Mouse (Mus musculus) midbrain, embryonic 11.5 days (tissue): Measurements from ENCODE around the gene Bahd1. TPM values are rescaled to one million over a fixed set of nuclear protein-coding genes. Genes with fewer than 3 reads are reported as not detected.
A peak's percentile ranks its signal among the peaks of the same experiment; 100 is the strongest.

ENCODE experiments used
- ATAC-seq: fragments of 200-750 bp; cut with Nextera tagmentation; 2 replicates; pipeline ENCODE4 v1.8.0; 2017; ENCODE audit warnings: moderate TSS enrichment, moderate library complexity; ENCODE audit not compliant: low FRiP score
- DNase-seq: peaks from one replicate; pipeline ENCODE4 v3.0.0; 2015; ENCODE audit warnings: low spot score; ENCODE audit errors: missing footprints
- H3K27ac ChIP-seq: fragments of 300-500 bp; sonication (generic); 2 replicates; pipeline ENCODE4 v1.5.1; 2014; ENCODE audit warnings: low read depth, low read length
- H3K27me3 ChIP-seq: fragments of 300-500 bp; sonication (generic); 2 replicates; pipeline ENCODE4 v1.6.1; 2014; ENCODE audit warnings: mild to moderate bottlenecking, low read length, moderate library complexity, mixed read lengths; ENCODE audit not compliant: control insufficient read depth, insufficient read depth
- H3K36me3 ChIP-seq: fragments of 300-500 bp; sonication (generic); 2 replicates; pipeline ENCODE4 v1.6.1; 2014; ENCODE audit warnings: mild to moderate bottlenecking, low read length, moderate library complexity, mixed read lengths; ENCODE audit not compliant: control insufficient read depth, insufficient read depth
- H3K4me1 ChIP-seq: fragments of 300-500 bp; sonication (generic); 2 replicates; pipeline ENCODE4 v1.6.1; 2014; ENCODE audit warnings: low read length; ENCODE audit not compliant: control insufficient read depth, insufficient read depth
- H3K4me2 ChIP-seq: fragments of 300-500 bp; sonication (generic); 2 replicates; pipeline ENCODE4 v1.6.1; 2014; ENCODE audit warnings: mild to moderate bottlenecking, moderate library complexity
- H3K4me3 ChIP-seq: fragments of 300-500 bp; sonication (generic); 2 replicates; pipeline ENCODE4 v1.5.1; 2014; ENCODE audit warnings: low read depth, low read length
- H3K9ac ChIP-seq: fragments of 300-500 bp; sonication (generic); 2 replicates; pipeline ENCODE4 v1.6.1; 2014; ENCODE audit warnings: low read length
- H3K9me3 ChIP-seq: fragments of 300-500 bp; sonication (generic); 2 replicates; pipeline ENCODE4 v1.6.1; 2016; ENCODE audit warnings: low read length; ENCODE audit not compliant: control insufficient read depth
- WGBS: fragments of 180-500 bp; shearing (Covaris S2); extraction: QIAGEN DNeasy Blood & Tissue Kit; methylation state at CpG from one replicate; pipeline ENCODE4 v1.1.7; 2014; 5-methylcytosine and 5-hydroxymethylcytosine counted together
- polyA plus RNA-seq: library from polyadenylated mRNA; unstranded; fragments of >200 nt; fragmentation: Nextera tagmentation; extraction: Ambion mirVana; gene quantifications from 2 replicates; pipeline ENCODE4 v1.2.1, GENCODE M21; 2014

The Bahd1 gene
- polyA plus RNA-seq, 1 experiment from 2014 or later, result 1.4 TPM

- Histone ChIP-seq H3K4me3 (no peak overlapping the region), H3K9ac (no peak overlapping the region), H3K27ac (no peak overlapping the region), H3K4me1 (no peaks in the 10 kb centered on the region), H3K9me3 (no peaks in the 10 kb centered on the region), H3K27me3 (no peaks in the 10 kb centered on the region), H3K36me3 (0 out of 2 replicates have a peak, but pooled peaks cover 3% of the 10 kb centered on the region), H3K4me2 (no peak overlapping the region)
- DNase-seq (no peak), ATAC-seq (no peak)
- 92% methylated on average over 8 of the region's 8 CpGs for WGBS
Measured at GRCm38 (mm10) chr2:118875316-118875715, 24.9 kb upstream of the Bahd1 start.

DNA sequence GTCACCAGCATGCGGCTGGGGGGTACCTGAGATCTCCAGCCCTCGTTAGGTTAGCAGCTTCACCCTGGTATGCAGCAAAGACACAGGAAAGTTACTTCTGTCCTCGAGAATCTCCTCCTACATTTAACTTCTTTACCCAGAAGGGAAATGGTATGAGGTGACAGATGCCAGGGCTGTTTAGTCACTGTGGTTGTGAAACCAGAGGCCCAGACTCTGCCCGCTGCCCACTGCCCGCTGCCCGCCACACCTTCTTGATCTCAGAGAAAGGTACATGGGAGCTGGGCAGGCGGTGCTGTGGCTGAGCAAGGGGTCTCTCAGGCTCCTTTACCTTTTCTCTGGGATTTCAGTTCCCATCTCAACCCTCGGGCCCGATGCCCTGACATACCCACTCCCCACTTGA, 23.7 kb upstream of the Bahd1 start:
- DNase-seq (no peak), ATAC-seq (no peak)
- Histone ChIP-seq H3K36me3 (peaks cover 4% of the 10 kb centered on the region; the same call in 1 of the 2 replicates), H3K4me3 (no peak overlapping the region), H3K27me3 (no peaks in the 10 kb centered on the region), H3K9me3 (no peaks in the 10 kb centered on the region), H3K27ac (no peak overlapping the region), H3K4me2 (no peak overlapping the region), H3K9ac (no peak overlapping the region), H3K4me1 (no peaks in the 10 kb centered on the region)
- WGBS, result 94% methylated on average over 9 of the region's 9 CpGs

DNA sequence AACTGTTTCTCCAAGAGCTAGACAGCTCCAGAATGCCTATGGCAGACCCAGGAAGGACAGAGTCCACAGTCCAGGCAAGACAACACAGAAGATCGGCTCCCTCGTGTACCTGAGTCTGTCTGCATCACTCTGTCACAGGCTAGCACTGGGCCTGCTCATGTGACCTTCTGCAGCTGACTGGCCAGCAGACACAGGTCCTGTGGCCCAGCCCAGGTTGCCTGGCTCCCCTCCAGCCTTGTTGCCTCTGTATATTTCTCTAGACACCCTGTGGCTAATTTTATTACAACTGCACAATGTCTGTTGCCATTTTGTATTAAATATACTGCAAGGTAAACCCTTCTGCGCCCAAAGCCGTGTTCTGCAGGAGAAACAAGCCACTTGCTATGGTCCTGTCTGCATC, 19.2 kb upstream of the Bahd1 start:
- Histone ChIP-seq H3K9me3 (no peaks in the 10 kb centered on the region), H3K4me3 (no peak overlapping the region), H3K27me3 (no peaks in the 10 kb centered on the region), H3K27ac (no peak overlapping the region), H3K9ac (no peak overlapping the region), H3K36me3 (peaks cover 2% of the 10 kb centered on the region; the same call in 1 of the 2 replicates), H3K4me1 (0 out of 2 replicates have a peak, but pooled peaks cover 5% of the 10 kb centered on the region), H3K4me2 (no peak overlapping the region)
- ATAC-seq (no peak), DNase-seq (no peak)
- WGBS, result 85% methylated on average over 4 of the region's 4 CpGs

DNA sequence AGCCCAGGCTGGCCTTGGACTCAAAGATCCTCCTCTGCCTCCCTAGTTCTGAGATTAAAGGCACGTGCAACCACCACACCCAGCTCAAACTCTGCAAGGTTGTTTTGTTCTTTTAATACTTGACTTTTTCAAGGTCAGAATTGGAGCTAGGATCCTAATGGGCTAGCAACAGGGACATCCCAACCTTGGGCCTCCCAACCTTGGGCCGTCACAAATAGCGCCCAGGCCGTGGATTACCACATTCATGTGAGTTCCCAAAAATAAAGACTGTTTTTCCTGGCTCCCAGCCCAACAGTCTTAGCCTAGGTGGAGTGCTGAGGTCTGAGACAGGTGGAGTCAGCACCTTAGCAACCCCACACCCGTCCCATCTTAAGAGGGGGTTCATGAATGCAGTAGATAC, 18.2 kb upstream of the Bahd1 start:
- peaks cover 2% of the 10 kb centered on the region; the same call in 1 of the 2 replicates for H3K36me3 ChIP-seq
- H3K4me2 ChIP-seq, result no peak overlapping the region
- ATAC-seq, result no peak
- no peaks in the 10 kb centered on the region for H3K9me3 ChIP-seq
- DNase-seq, result no peak
- no peak overlapping the region for H3K4me3 ChIP-seq
- whole genome bisulfite sequencing, result 85% methylated on average over 5 of the region's 5 CpGs
- H3K4me1 ChIP-seq, result 0 out of 2 replicates have a peak, but pooled peaks cover 5% of the 10 kb centered on the region
- H3K27me3 ChIP-seq, result no peaks in the 10 kb centered on the region
- H3K9ac ChIP-seq, result no peak overlapping the region
- no peak overlapping the region for H3K27ac ChIP-seq

DNA sequence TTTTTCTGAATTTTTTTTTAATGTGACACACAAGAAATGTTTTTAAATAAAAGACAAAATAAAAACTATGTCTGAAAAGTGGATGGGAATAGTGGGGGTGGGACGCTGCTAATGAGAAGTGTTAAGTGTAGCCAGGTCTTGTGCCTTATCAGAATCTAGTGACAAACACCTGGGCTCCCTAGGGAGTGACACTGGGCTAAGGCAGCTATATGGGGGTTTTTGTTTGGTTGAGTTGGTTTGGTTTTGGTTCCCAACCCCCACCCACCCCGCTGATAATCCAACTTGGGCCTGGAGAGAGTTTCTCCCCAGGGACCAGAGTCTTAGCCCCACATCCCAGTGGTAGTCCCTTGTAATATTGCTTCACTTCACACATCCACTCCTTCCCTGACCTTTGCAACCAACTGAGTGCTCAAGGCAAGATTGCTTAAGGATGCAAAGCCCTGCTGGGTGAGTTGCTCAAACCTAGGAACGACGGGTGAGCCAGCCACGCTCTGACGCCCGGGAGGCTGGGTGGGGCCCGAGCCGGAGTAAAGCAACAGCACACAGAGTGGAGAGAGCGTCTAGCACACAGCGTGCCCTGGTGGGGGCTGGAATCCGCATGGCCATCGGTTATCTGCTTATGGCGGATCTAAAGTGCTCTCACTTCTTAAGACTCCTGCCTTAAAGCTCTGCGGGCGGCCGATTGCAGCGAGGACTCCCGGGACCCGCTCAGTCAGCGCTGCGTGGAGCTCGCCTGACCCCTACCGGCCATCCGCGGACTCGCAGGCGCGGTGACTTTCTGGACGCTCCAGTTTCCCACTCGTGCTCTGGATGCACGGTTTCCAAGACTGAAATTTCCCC, 17.1 kb upstream of the Bahd1 start:
- Histone ChIP-seq H3K4me3 (peak overlapping the region; percentile 34), H3K4me2 (peak overlapping the region; percentile 68), H3K4me1 (0 out of 2 replicates have a peak, but pooled peaks cover 5% of the 10 kb centered on the region), H3K27ac (no peak overlapping the region), H3K9me3 (no peaks in the 10 kb centered on the region), H3K36me3 (peaks cover 2% of the 10 kb centered on the region; the same call in 1 of the 2 replicates), H3K9ac (peak overlapping the region; percentile 65), H3K27me3 (0 out of 2 replicates have a peak, but pooled peaks cover 2% of the 10 kb centered on the region)
- peak; percentile 99 for DNase-seq
- WGBS, result 1% methylated on average over 32 of the region's 32 CpGs
- ATAC-seq, result peak; percentile 78

GRCm38 (mm10) chr2:118887440-118887839, 12.7 kb upstream of the Bahd1 start:
- Histone ChIP-seq H3K4me3 (no peak overlapping the region), H3K4me2 (no peak overlapping the region), H3K27me3 (0 out of 2 replicates have a peak, but pooled peaks cover 2% of the 10 kb centered on the region), H3K4me1 (0 out of 2 replicates have a peak, but pooled peaks cover 5% of the 10 kb centered on the region), H3K9me3 (no peaks in the 10 kb centered on the region), H3K36me3 (no peaks in the 10 kb centered on the region), H3K27ac (no peak overlapping the region), H3K9ac (no peak overlapping the region)
- DNase-seq, result no peak
- 71% methylated on average over 13 of the region's 13 CpGs for WGBS
- no peak for ATAC-seq

DNA sequence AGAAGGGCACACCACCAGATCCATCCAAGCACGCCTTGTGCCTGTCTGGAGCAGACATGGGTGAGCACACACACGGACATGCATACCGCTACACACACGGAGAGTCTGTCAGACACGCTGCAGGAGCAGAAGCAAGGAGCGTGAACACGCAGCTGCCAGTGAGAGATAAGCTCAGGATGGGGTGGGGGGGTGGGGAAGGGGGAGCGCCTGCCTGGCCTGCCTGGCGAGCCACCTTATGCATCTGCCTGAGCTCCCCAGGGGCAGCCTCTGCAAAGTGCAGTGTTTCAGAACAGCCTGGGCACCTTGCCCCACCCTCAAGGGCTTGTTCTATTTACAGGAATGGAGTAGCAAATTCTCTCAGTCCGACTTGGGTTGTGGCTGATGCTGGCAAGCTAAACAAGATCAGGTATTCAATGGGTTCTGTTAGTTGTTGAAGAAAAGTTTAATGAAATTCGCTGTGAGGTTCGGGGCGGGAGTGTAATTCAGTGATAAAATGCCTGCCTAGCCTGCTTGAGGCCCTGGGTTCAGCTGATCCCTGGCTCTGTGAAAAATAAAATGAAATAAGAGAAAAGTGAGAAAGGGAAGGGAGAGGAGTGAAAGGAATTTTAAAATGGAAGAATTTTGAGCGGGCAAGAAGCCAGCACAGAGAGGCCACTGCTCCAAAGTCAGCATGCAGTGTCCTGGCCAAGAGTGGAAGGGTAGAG, 12.2 kb upstream of the Bahd1 start:
- DNase-seq (no peak), ATAC-seq (peak; percentile 41; the same call in 1 of the 2 replicates)
- H3K36me3 ChIP-seq, result no peaks in the 10 kb centered on the region
- 0 out of 2 replicates have a peak, but pooled peaks cover 2% of the 10 kb centered on the region for H3K4me1 ChIP-seq
- no peak overlapping the region; the same call in 1 of the 2 replicates for H3K27ac ChIP-seq
- H3K4me2 ChIP-seq, result no peak overlapping the region
- no peak overlapping the region for H3K9ac ChIP-seq
- 0 out of 2 replicates have a peak, but pooled peaks cover 2% of the 10 kb centered on the region for H3K27me3 ChIP-seq
- H3K4me3 ChIP-seq, result no peak overlapping the region
- WGBS, result 38% methylated on average over 14 of the region's 14 CpGs
- no peaks in the 10 kb centered on the region for H3K9me3 ChIP-seq

- Histone ChIP-seq H3K9me3 (no peaks in the 10 kb centered on the region), H3K9ac (no peak overlapping the region), H3K4me1 (peaks cover under 1% of the 10 kb centered on the region), H3K4me3 (no peak overlapping the region), H3K27me3 (peaks cover 20% of the 10 kb centered on the region), H3K27ac (no peak overlapping the region), H3K36me3 (no peaks in the 10 kb centered on the region), H3K4me2 (no peak overlapping the region)
- ATAC-seq, result no peak
- DNase-seq, result no peak
- WGBS, result 91% methylated on average over 4 of the region's 4 CpGs
Measured at GRCm38 (mm10) chr2:118891173-118891572, 9.0 kb upstream of the Bahd1 start.
